Mouse (Mus musculus) brown adipose tissue, adult 24 weeks (tissue): ENCODE results near the gene Slc6a21. TPM values are rescaled to one million over a fixed set of nuclear protein-coding genes. Genes with fewer than 3 reads are reported as not detected.

ENCODE experiments used
- polyA plus RNA-seq: library from polyadenylated mRNA; stranded (reverse); fragments of >200 nt; gene quantifications from 2 replicates; pipeline ENCODE4 v1.2.4, GENCODE M21; 2012; ENCODE audit not compliant: missing spikeins, insufficient read depth, insufficient read length

Gene Slc6a21
- polyA plus RNA-seq, 1 experiment, result not detected

Other genes starting within 250 kb of the Slc6a21 start
- 4.8 and 5.4 TPM in 2 replicates for gene Prr12, start 224.6 kb upstream of the Slc6a21 start, polyA plus RNA-seq
- gene Nosip, start 215.1 kb upstream of the Slc6a21 start, polyA plus RNA-seq, result 24.3 and 26.8 TPM in 2 replicates
- 17.2 and 33.8 TPM in 2 replicates for gene Prrg2, start 214.8 kb upstream of the Slc6a21 start, polyA plus RNA-seq
- 12.7 and 16.4 TPM in 2 replicates for gene Rcn3, start 185.3 kb upstream of the Slc6a21 start, polyA plus RNA-seq
- gene Fcgrt, start 173.7 kb upstream of the Slc6a21 start, polyA plus RNA-seq, result 167 and 170 TPM in 2 replicates
- gene Rps11, start 153.1 kb upstream of the Slc6a21 start, polyA plus RNA-seq, result 1,258 and 1,344 TPM in 2 replicates
- gene Rpl13a, start 148.8 kb upstream of the Slc6a21 start, polyA plus RNA-seq, result 1,142 and 1,278 TPM in 2 replicates
- not detected in 2 replicates for gene Gm45713, start 141.3 kb upstream of the Slc6a21 start, polyA plus RNA-seq
- 5.9 and 6.8 TPM in 2 replicates for gene Flt3l, start 141.1 kb upstream of the Slc6a21 start, polyA plus RNA-seq
- gene Pih1d1, start 123.2 kb upstream of the Slc6a21 start, polyA plus RNA-seq, result 50.5 and 66.3 TPM in 2 replicates
- gene Aldh16a1, start 122.9 kb upstream of the Slc6a21 start, polyA plus RNA-seq, result 28.0 and 30.9 TPM in 2 replicates
- not detected in 2 replicates for gene Slc17a7, start 113.6 kb upstream of the Slc6a21 start, polyA plus RNA-seq
- not detected in 2 replicates for gene Gfy, start 97.9 kb upstream of the Slc6a21 start, polyA plus RNA-seq
- gene Pth2, start 96.5 kb upstream of the Slc6a21 start, polyA plus RNA-seq, result not detected in 2 replicates
- gene Ccdc155, start 72.6 kb upstream of the Slc6a21 start, polyA plus RNA-seq, result not detected in 2 replicates
- gene Dkkl1, start 65.4 kb upstream of the Slc6a21 start, polyA plus RNA-seq, result not detected in 2 replicates
- gene Tead2, start 61.8 kb upstream of the Slc6a21 start, polyA plus RNA-seq, result 3.2 and 4.9 TPM in 2 replicates
- 4.1 and 4.5 TPM in 2 replicates for gene Cd37, start 38.4 kb upstream of the Slc6a21 start, polyA plus RNA-seq
- gene Slc6a16, start 36.4 kb upstream of the Slc6a21 start, polyA plus RNA-seq, result not detected in 2 replicates
- 4.0 and 5.0 TPM in 2 replicates for gene Trpm4, start 56.3 kb downstream of the Slc6a21 start, polyA plus RNA-seq
- gene Hrc, start 57.8 kb downstream of the Slc6a21 start, polyA plus RNA-seq, result 8.1 and 16.2 TPM in 2 replicates
- not detected in 2 replicates for gene Ppfia3, start 89.5 kb downstream of the Slc6a21 start, polyA plus RNA-seq
- not detected in 2 replicates for gene Lin7b, start 93.1 kb downstream of the Slc6a21 start, polyA plus RNA-seq
- 69.0 and 82.7 TPM in 2 replicates for gene Snrnp70, start 118.2 kb downstream of the Slc6a21 start, polyA plus RNA-seq
- 1.0 TPM in 1 of 2 replicates, not detected in the other for gene Kcna7, start 128.1 kb downstream of the Slc6a21 start, polyA plus RNA-seq
- not detected in 2 replicates for gene Ntf5, start 136.2 kb downstream of the Slc6a21 start, polyA plus RNA-seq
- gene Lhb, start 143.3 kb downstream of the Slc6a21 start, polyA plus RNA-seq, result not detected in 2 replicates
- gene Gys1, start 157.3 kb downstream of the Slc6a21 start, polyA plus RNA-seq, result 90.6 and 112 TPM in 2 replicates
- 75.4 and 79.6 TPM in 2 replicates for gene Ruvbl2, start 160.6 kb downstream of the Slc6a21 start, polyA plus RNA-seq
- gene Ftl1, start 182.4 kb downstream of the Slc6a21 start, polyA plus RNA-seq, result 1,179 and 1,214 TPM in 2 replicates
- gene Bax, start 189.4 kb downstream of the Slc6a21 start, polyA plus RNA-seq, result 20.1 and 26.9 TPM in 2 replicates
- not detected in 2 replicates for gene Tulp2, start 204.4 kb downstream of the Slc6a21 start, polyA plus RNA-seq
- gene Gm45808, start 209.3 kb downstream of the Slc6a21 start, polyA plus RNA-seq, result 6.9 TPM in 1 of 2 replicates, not detected in the other
- gene Dhdh, start 211.3 kb downstream of the Slc6a21 start, polyA plus RNA-seq, result 145 and 190 TPM in 2 replicates
- 78.6 and 108 TPM in 2 replicates for gene Nucb1, start 232.9 kb downstream of the Slc6a21 start, polyA plus RNA-seq
- gene Ppp1r15a, start 248.8 kb downstream of the Slc6a21 start, polyA plus RNA-seq, result 12.6 and 24.6 TPM in 2 replicates
- 1.9 and 3.3 TPM in 2 replicates for gene Plekha4, start 248.8 kb downstream of the Slc6a21 start, polyA plus RNA-seq